Mouse (Mus musculus) brain, embryonic 14.5 days (tissue): ENCODE measurements around the gene Borcs7.

ENCODE experiments used
- CTCF ChIP-seq: fragments of 200-500 bp; IDR thresholded peaks from 2 replicates; pipeline ENCODE4 v1.5.1; 2012; ENCODE audit warnings: inconsistent platforms, mild to moderate bottlenecking, moderate library complexity, borderline replicate concordance; ENCODE audit not compliant: insufficient read depth, insufficient read length; ENCODE audit errors: extremely low read depth
- POLR2A ChIP-seq: fragments of 200-500 bp; IDR thresholded peaks from 2 replicates; pipeline ENCODE4 v1.6.1; 2012; ENCODE audit warnings: mild to moderate bottlenecking, inconsistent platforms, borderline replicate concordance; ENCODE audit not compliant: poor library complexity, insufficient read depth, insufficient read length, severe bottlenecking; ENCODE audit errors: extremely low read depth

DNA sequence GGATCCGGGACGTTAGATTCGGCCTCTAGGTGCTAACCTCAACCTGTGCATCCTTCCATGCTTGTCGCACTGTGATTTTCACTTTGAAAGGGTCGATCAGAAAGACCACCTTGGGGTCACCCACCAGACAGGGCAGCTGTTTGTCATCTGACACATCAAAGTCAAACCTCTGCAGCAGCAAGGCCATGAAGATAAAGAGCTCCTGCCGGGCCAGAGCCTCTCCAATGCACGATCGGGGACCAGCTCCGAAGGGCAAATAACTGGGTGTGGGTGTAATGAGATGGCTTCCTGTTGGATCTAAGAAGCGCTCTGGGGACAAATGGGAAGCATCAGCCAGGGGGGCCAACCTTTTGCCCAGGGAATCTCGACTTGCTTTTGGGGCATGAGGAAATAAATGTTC is 22.4 kb upstream of the Borcs7 start:
- TF ChIP-seq POLR2A: no peak
- TF ChIP-seq CTCF: no peak
